Mouse (Mus musculus) heart, embryonic 16.5 days (tissue): Measurements from ENCODE around the gene Lsm2. TPM values are rescaled to one million over a fixed set of nuclear protein-coding genes. Genes with fewer than 3 reads are reported as not detected.
"Not testable (repeated sequence)": the region's sequence is repeated elsewhere in the genome, so short reads cannot be mapped to it uniquely, and the experiment has no call there.

Experiments
- ATAC-seq: fragments of 200-750 bp; cut with Nextera tagmentation; replicated peaks from 2 replicates; pipeline ENCODE4 v1.8.0; 2017; ENCODE audit warnings: moderate number of reproducible peaks; ENCODE audit not compliant: insufficient read depth, low FRiP score; ENCODE audit errors: extremely low read depth
- H3K27ac ChIP-seq: fragments of 300-500 bp; sonication (generic); 2 replicates; pipeline ENCODE4 v1.5.1; 2014; ENCODE audit warnings: mild to moderate bottlenecking, low read length, control low read depth, moderate library complexity
- H3K27me3 ChIP-seq: fragments of 300-500 bp; sonication (generic); 2 replicates; pipeline ENCODE4 v1.6.1; 2014; ENCODE audit warnings: low read length, mixed read lengths; ENCODE audit not compliant: control insufficient read depth, insufficient read depth
- H3K36me3 ChIP-seq: fragments of 300-500 bp; sonication (generic); 2 replicates; pipeline ENCODE4 v1.6.1; 2014; ENCODE audit not compliant: control insufficient read depth, insufficient read depth
- H3K4me1 ChIP-seq: fragments of 300-500 bp; sonication (generic); 2 replicates; pipeline ENCODE4 v1.6.1; 2014; ENCODE audit warnings: low read length, mixed read lengths; ENCODE audit not compliant: control insufficient read depth, insufficient read depth
- H3K4me2 ChIP-seq: fragments of 300-500 bp; sonication (generic); 2 replicates; pipeline ENCODE4 v1.6.1; 2014; ENCODE audit warnings: low read depth, mild to moderate bottlenecking, control low read depth, low read length
- H3K4me3 ChIP-seq: fragments of 300-500 bp; sonication (generic); 2 replicates; pipeline ENCODE4 v1.5.1; 2014; ENCODE audit warnings: mild to moderate bottlenecking, control low read depth, low read length
- H3K9ac ChIP-seq: fragments of 300-500 bp; sonication (generic); 2 replicates; pipeline ENCODE4 v1.6.1; 2014; ENCODE audit warnings: low read length, control low read depth
- H3K9me3 ChIP-seq: fragments of 300-500 bp; sonication (generic); replicated peaks from 2 replicates; pipeline ENCODE4 v1.6.1; 2016; ENCODE audit warnings: low read length; ENCODE audit not compliant: control insufficient read depth
- WGBS: fragments of 180-500 bp; shearing (Covaris S2); extraction: QIAGEN DNeasy Blood & Tissue Kit; methylation state at CpG from one replicate; pipeline ENCODE4 v1.1.7; 2014; 5-methylcytosine and 5-hydroxymethylcytosine counted together
- polyA plus RNA-seq: library from polyadenylated mRNA; unstranded; fragments of >200 nt; fragmentation: Nextera tagmentation; extraction: Ambion mirVana; gene quantifications from 2 replicates; pipeline ENCODE4 v1.2.1, GENCODE M21; 2015

Lsm2 gene
- polyA plus RNA-seq, 1 experiment from 2014 or later: 132 TPM

- WGBS: 71% methylated on average over 3 of the region's 3 CpGs
- Histone ChIP-seq H3K4me3 (no peak overlapping the region), H3K4me2 (no peak overlapping the region), H3K36me3 (no peaks in the 10 kb centered on the region), H3K9me3 (no peaks in the 10 kb centered on the region), H3K4me1 (peaks cover 7% of the 10 kb centered on the region; the same call in 1 of the 2 replicates), H3K27ac (no peak overlapping the region), H3K27me3 (no peaks in the 10 kb centered on the region), H3K9ac (no peak overlapping the region)
- ATAC-seq: no peak
These were observed 5.8 kb upstream of the Lsm2 start for GRCm38 (mm10) chr17:34975581-34976492.

- WGBS: 88% methylated on average over 20 of the region's 20 CpGs
These were observed 4.7 kb upstream of the Lsm2 start for GRCm38 (mm10) chr17:34977000-34977399.

GRCm38 (mm10) chr17:34978239-34978638 is 3.4 kb upstream of the Lsm2 start:
- WGBS: 82% methylated on average over 27 of the region's 27 CpGs
- no peaks in the 10 kb centered on the region for H3K36me3 ChIP-seq
- no peak overlapping the region for H3K9ac ChIP-seq

More at GRCm38 (mm10) chr17:34977000-34977399, 4.7 kb upstream of the Lsm2 start:
- ATAC-seq: no peak
- Histone ChIP-seq H3K27me3 (no peaks in the 10 kb centered on the region), H3K9ac (no peak overlapping the region), H3K4me2 (no peak overlapping the region), H3K4me3 (no peak overlapping the region), H3K36me3 (no peaks in the 10 kb centered on the region), H3K9me3 (no peaks in the 10 kb centered on the region), H3K27ac (no peak overlapping the region), H3K4me1 (peaks cover 9% of the 10 kb centered on the region; the same call in 1 of the 2 replicates)

GRCm38 (mm10) chr17:34979631-34980030 is 2.0 kb upstream of the Lsm2 start:
- no peak for ATAC-seq
- Histone ChIP-seq H3K27ac (no peak overlapping the region), H3K9ac (no peak overlapping the region), H3K9me3 (no peaks in the 10 kb centered on the region), H3K4me2 (no peak overlapping the region), H3K4me1 (peaks cover 10% of the 10 kb centered on the region), H3K27me3 (no peaks in the 10 kb centered on the region), H3K36me3 (no peaks in the 10 kb centered on the region), H3K4me3 (no peak overlapping the region)
- WGBS: 94% methylated on average over 4 of the region's 4 CpGs

More at GRCm38 (mm10) chr17:34978239-34978638, 3.4 kb upstream of the Lsm2 start:
- H3K4me3 ChIP-seq: no peak overlapping the region
- no peak overlapping the region for H3K27ac ChIP-seq
- ATAC-seq: no peak
- H3K4me2 ChIP-seq: no peak overlapping the region
- H3K9me3 ChIP-seq: no peaks in the 10 kb centered on the region
- H3K27me3 ChIP-seq: no peaks in the 10 kb centered on the region
- peaks cover 10% of the 10 kb centered on the region for H3K4me1 ChIP-seq

GRCm38 (mm10) chr17:34980655-34981054 is 1.0 kb upstream of the Lsm2 start:
- H3K4me1 ChIP-seq: peaks cover 10% of the 10 kb centered on the region
- H3K9ac ChIP-seq: peak overlapping the region; percentile 89
- H3K4me3 ChIP-seq: peak overlapping the region; percentile 60
- no peaks in the 10 kb centered on the region for H3K27me3 ChIP-seq
- H3K36me3 ChIP-seq: peaks cover 4% of the 10 kb centered on the region
- ATAC-seq: no peak
- H3K9me3 ChIP-seq: no peaks in the 10 kb centered on the region
- WGBS: 10% methylated on average over 2 of the region's 2 CpGs
- H3K27ac ChIP-seq: no peak overlapping the region
- peak overlapping the region; percentile 83 for H3K4me2 ChIP-seq

- under 1% methylated on average over 15 of the region's 15 CpGs for WGBS
- no peaks in the 10 kb centered on the region for H3K9me3 ChIP-seq
- no peak for ATAC-seq
These were observed 666 bp downstream of the Lsm2 start for GRCm38 (mm10) chr17:34982328-34982727.

GRCm38 (mm10) chr17:34984218-34984617 is 2.6 kb downstream of the Lsm2 start:
- H3K4me2 ChIP-seq: no peak overlapping the region
- H3K27ac ChIP-seq: no peak overlapping the region
- peaks cover 10% of the 10 kb centered on the region for H3K4me1 ChIP-seq
- 87% methylated on average over 2 of the region's 2 CpGs for WGBS
- H3K9me3 ChIP-seq: no peaks in the 10 kb centered on the region
- ATAC-seq: no peak
- no peak overlapping the region for H3K9ac ChIP-seq
- H3K36me3 ChIP-seq: peaks cover 14% of the 10 kb centered on the region
- H3K27me3 ChIP-seq: no peaks in the 10 kb centered on the region
- no peak overlapping the region for H3K4me3 ChIP-seq

More at GRCm38 (mm10) chr17:34982328-34982727, 666 bp downstream of the Lsm2 start:
- Histone ChIP-seq H3K36me3 (peaks cover 14% of the 10 kb centered on the region), H3K4me3 (peak overlapping the region; percentile 60), H3K27ac (peak overlapping the region; percentile 94), H3K4me1 (peaks cover 10% of the 10 kb centered on the region), H3K4me2 (peak overlapping the region; percentile 83), H3K9ac (peak overlapping the region; percentile 89), H3K27me3 (no peaks in the 10 kb centered on the region)

- Histone ChIP-seq H3K4me3 (no peak overlapping the region), H3K27ac (no peak overlapping the region), H3K4me2 (no peak overlapping the region), H3K36me3 (peaks cover 16% of the 10 kb centered on the region), H3K27me3 (no peaks in the 10 kb centered on the region), H3K4me1 (peaks cover 16% of the 10 kb centered on the region), H3K9ac (no peak overlapping the region), H3K9me3 (no peaks in the 10 kb centered on the region)
- no peak for ATAC-seq
These were observed 13.1 kb downstream of the Lsm2 start for GRCm38 (mm10) chr17:34994751-34995150.

GRCm38 (mm10) chr17:34995192-34995591 is 13.5 kb downstream of the Lsm2 start:
- not testable (repeated sequence) for H3K4me3 ChIP-seq, H3K4me2 ChIP-seq, H3K27me3 ChIP-seq, H3K9ac ChIP-seq, ATAC-seq, H3K9me3 ChIP-seq, H3K27ac ChIP-seq
- 87% methylated on average over 4 of the region's 4 CpGs for WGBS
- H3K36me3 ChIP-seq: peaks cover 16% of the 10 kb centered on the region
- H3K4me1 ChIP-seq: peaks cover 19% of the 10 kb centered on the region
